Mouse (Mus musculus): ENCODE measurements at regions not wholly inside any gene's neighbourhood (a gene's known extent, or its start where the extent isn't known, plus 50 kb on each side); places are given as distances from the start of the nearest gene placed in this dataset.

GRCm38 (mm10) chr8:44155705-44156321 lies 446.0 kb upstream of the Adam34 start:
- DNase-seq (ENCODE audit: low spot score in 2 of 2) = no peak

- no peak for DNase-seq (ENCODE audit: low spot score in 2 of 2)
Observed at GRCm38 (mm10) chr8:44165115-44165514, 455.3 kb upstream of the Adam34 start.

- DNase-seq (ENCODE audit: low spot score in 2 of 2) = no peak
Observed at GRCm38 (mm10) chr8:44177016-44177415, 467.2 kb upstream of the Adam34 start.

GRCm38 (mm10) chr8:44202228-44202627 lies 492.4 kb upstream of the Adam34 start:
- peak in 1 of 2 experiments; percentile 56 for DNase-seq (ENCODE audit: low spot score in 2 of 2)

GRCm38 (mm10) chr8:44206391-44207170 lies 496.7 kb upstream of the Adam34 start:
- DNase-seq (ENCODE audit: low spot score in 2 of 2) = no peak

- no peak for DNase-seq (ENCODE audit: low spot score in 2 of 2)
Observed at GRCm38 (mm10) chr8:44222346-44222745, 512.5 kb upstream of the Adam34 start.

- no peak for DNase-seq (ENCODE audit: low spot score in 2 of 2)
Observed at GRCm38 (mm10) chr8:44252393-44252792, 542.5 kb upstream of the Adam34 start.

GRCm38 (mm10) chr8:44257051-44257450 lies 547.2 kb upstream of the Adam34 start:
- DNase-seq (ENCODE audit: low spot score in 2 of 2) = no peak

GRCm38 (mm10) chr8:44261039-44261438 lies 551.2 kb upstream of the Adam34 start:
- no peak for DNase-seq (ENCODE audit: low spot score in 2 of 2)

- DNase-seq (ENCODE audit: low spot score in 2 of 2) = no peak
Observed at GRCm38 (mm10) chr8:44273300-44273699, 563.5 kb upstream of the Adam34 start.

GRCm38 (mm10) chr8:44318216-44318615 lies 608.4 kb upstream of the Adam34 start:
- DNase-seq (ENCODE audit: low spot score in 2 of 2) = no peak

GRCm38 (mm10) chr8:44334323-44334993 lies 600.8 kb upstream of the Fat1 start:
- DNase-seq (ENCODE audit: low spot score in 2 of 2) = no peak

GRCm38 (mm10) chr8:44343401-44343800 lies 591.8 kb upstream of the Fat1 start:
- no peak for DNase-seq (ENCODE audit: low spot score in 2 of 2)

GRCm38 (mm10) chr8:44343924-44344323 lies 591.3 kb upstream of the Fat1 start:
- no peak for DNase-seq (ENCODE audit: low spot score in 2 of 2)

GRCm38 (mm10) chr8:44347412-44347811 lies 587.8 kb upstream of the Fat1 start:
- no peak for DNase-seq (ENCODE audit: low spot score in 2 of 2)

GRCm38 (mm10) chr8:44373987-44374386 lies 561.3 kb upstream of the Fat1 start:
- DNase-seq (ENCODE audit: low spot score in 2 of 2) = peak; percentile 13 to 43

- no peak for DNase-seq (ENCODE audit: low spot score in 2 of 2)
Observed at GRCm38 (mm10) chr8:44377731-44378130, 557.5 kb upstream of the Fat1 start.

- DNase-seq (ENCODE audit: low spot score in 2 of 2) = peak; percentile 22 to 47
Observed at GRCm38 (mm10) chr8:44408462-44408861, 526.8 kb upstream of the Fat1 start.

GRCm38 (mm10) chr8:44410261-44410660 lies 525.0 kb upstream of the Fat1 start:
- no peak for DNase-seq (ENCODE audit: low spot score in 2 of 2)

GRCm38 (mm10) chr8:44418003-44418402 lies 517.2 kb upstream of the Fat1 start:
- no peak for DNase-seq (ENCODE audit: low spot score in 2 of 2)

GRCm38 (mm10) chr8:44455433-44455832 lies 479.8 kb upstream of the Fat1 start:
- DNase-seq (ENCODE audit: low spot score in 2 of 2) = no peak

- DNase-seq (ENCODE audit: low spot score in 2 of 2) = no peak
Observed at GRCm38 (mm10) chr8:44456336-44456735, 478.9 kb upstream of the Fat1 start.

Data from frontal cortex, postnatal 36 days (tissue).